Mouse (Mus musculus) limb, embryonic 11.5 days (tissue): ENCODE data around the gene Gm20883. TPM values are rescaled to one million over a fixed set of nuclear protein-coding genes. Genes with fewer than 3 reads are reported as not detected.
"Not testable (repeated sequence)": the region's sequence is repeated elsewhere in the genome, so short reads cannot be mapped to it uniquely, and the experiment has no call there.

ENCODE experiments used
- ATAC-seq: fragments of 200-750 bp; cut with Nextera tagmentation; 2 replicates; pipeline ENCODE4 v1.8.0; 2017; ENCODE audit warnings: low read depth; ENCODE audit not compliant: insufficient number of reproducible peaks, low FRiP score, low TSS enrichment
- DNase-seq: peaks from one replicate; pipeline ENCODE4 v3.0.0-alpha.2; 2015; ENCODE audit warnings: low spot score
- H3K27ac ChIP-seq: fragments of 300-500 bp; sonication (generic); replicated peaks from 2 replicates; pipeline ENCODE4 v1.5.1; 2014; ENCODE audit warnings: low read depth, mild to moderate bottlenecking, low read length
- H3K27me3 ChIP-seq: fragments of 300-500 bp; sonication (generic); 2 replicates; pipeline ENCODE4 v1.6.1; 2014; ENCODE audit warnings: mild to moderate bottlenecking, low read length, mixed read lengths; ENCODE audit not compliant: control insufficient read depth, insufficient read depth
- H3K36me3 ChIP-seq: fragments of 300-500 bp; sonication (generic); 2 replicates; pipeline ENCODE4 v1.6.1; 2014; ENCODE audit warnings: mild to moderate bottlenecking, low read length, moderate library complexity, mixed read lengths; ENCODE audit not compliant: control insufficient read depth, insufficient read depth
- H3K4me1 ChIP-seq: fragments of 300-500 bp; sonication (generic); 2 replicates; pipeline ENCODE4 v1.6.1; 2014; ENCODE audit warnings: low read length, mixed read lengths; ENCODE audit not compliant: control insufficient read depth, insufficient read depth
- H3K4me2 ChIP-seq: fragments of 300-500 bp; sonication (generic); 2 replicates; pipeline ENCODE4 v1.6.1; 2014; ENCODE audit warnings: low read depth, mild to moderate bottlenecking, moderate library complexity; ENCODE audit not compliant: severe bottlenecking
- H3K4me3 ChIP-seq: fragments of 300-500 bp; sonication (generic); 2 replicates; pipeline ENCODE4 v1.5.1; 2014; ENCODE audit warnings: low read depth, low read length
- H3K9ac ChIP-seq: fragments of 300-500 bp; sonication (generic); 2 replicates; pipeline ENCODE4 v1.6.1; 2014; ENCODE audit warnings: mild to moderate bottlenecking, low read length
- H3K9me3 ChIP-seq: fragments of 300-500 bp; sonication (generic); 2 replicates; pipeline ENCODE4 v1.6.1; 2016; ENCODE audit warnings: low read length; ENCODE audit not compliant: control insufficient read depth
- WGBS: fragments of 180-500 bp; shearing (Covaris S2); extraction: QIAGEN DNeasy Blood & Tissue Kit; methylation state at CpG from one replicate; pipeline ENCODE4 v1.1.7; 2014; 5-methylcytosine and 5-hydroxymethylcytosine counted together
- polyA plus RNA-seq: library from polyadenylated mRNA; unstranded; fragments of >200 nt; fragmentation: Nextera tagmentation; extraction: Ambion mirVana; gene quantifications from 2 replicates; pipeline ENCODE4 v1.2.1, GENCODE M21; 2014

The Gm20883 gene
- not detected in 2 replicates for polyA plus RNA-seq

- DNase-seq, H3K27me3 ChIP-seq, H3K9me3 ChIP-seq, H3K36me3 ChIP-seq, H3K4me3 ChIP-seq, H3K27ac ChIP-seq, H3K9ac ChIP-seq, H3K4me2 ChIP-seq, H3K4me1 ChIP-seq, ATAC-seq: not testable (repeated sequence)
- WGBS: no CpG with 5 or more reads among the region's 6 CpGs
These were observed at the start of gene Gm20883 for GRCm38 (mm10) chrY:50607951-50608350. Gene Gm20883, plus strand, starts transcription at chrY:50608251.
